In genomic region chr1:75786173-75786820, GRCm38 (mm10) we compare ENCODE assay signal across 16 mouse cellular contexts.
DNase-seq lines count a peak whose midpoint lies in the region; ATAC-seq and TF ChIP-seq lines count a peak whose summit lies in the region.
"Had no signal": no experiment of that assay in that cellular context is flagged by ENCODE, and none has a peak within 500 bp of the region (broad histone marks: within the 10 kb centered on the region; RNA-seq: fewer than 3 reads in every experiment).

No protein-coding gene starts in this region.

- H3K9ac ChIP-seq in forebrain, embryonic 13.5 days: no peak overlapping the region
- no peak overlapping the region for H3K9ac ChIP-seq in heart, adult 2 months (ENCODE audit: low read depth, low read length)
- H3K9ac ChIP-seq: embryonic facial prominence, embryonic 13.5 days; hindbrain, embryonic 15.5 days; lung, embryonic 14.5 days; neural tube, embryonic 13.5 days had no signal

- intact Hi-C loops in heart, adult 2 months (cut with DNase I): no loop called here

- H3K79me2 ChIP-seq in heart, adult 2 months (replicated peaks; ENCODE audit: control insufficient read depth, insufficient read depth, low read length): no peaks in the 10 kb centered on the region

- no peak overlapping the region for H3K4me3 ChIP-seq in forebrain, embryonic 13.5 days
- no peak overlapping the region for H3K4me3 ChIP-seq in forebrain, embryonic 10.5 days
- H3K4me3 ChIP-seq in heart, adult 2 months: no peak overlapping the region
- H3K4me3 ChIP-seq: embryonic facial prominence, embryonic 13.5 days; hindbrain, embryonic 15.5 days; neural tube, embryonic 13.5 days had no signal

- DNase-seq in forebrain, embryonic 10.5 days (ENCODE audit: extremely low spot score, low spot score): no peak
- DNase-seq in adrenal gland, postnatal 10 days: peak; percentile 19
- peak; percentile 22 for DNase-seq in brain, adult 2 months (ENCODE audit: low read depth, low spot score)
- DNase-seq in forelimb bud, embryonic 11.5 days (ENCODE audit: low read depth, low spot score): peak; percentile 66
- no peak for DNase-seq in heart, adult 2 months
- DNase-seq in thymus, adult 18-20 months: no peak
- DNase-seq: gastrocnemius, postnatal 10 days; heart, postnatal 10 days; kidney, adult 9 months; lung, embryonic 14.5 days had no signal

- no peaks in the 10 kb centered on the region for H3K36me3 ChIP-seq in forebrain, embryonic 13.5 days (ENCODE audit: poor library complexity, severe bottlenecking)
- no peaks in the 10 kb centered on the region for H3K36me3 ChIP-seq in forebrain, embryonic 10.5 days (replicated peaks)
- H3K36me3 ChIP-seq in heart, adult 2 months (ENCODE audit: control insufficient read depth, insufficient read depth, low read length): no peaks in the 10 kb centered on the region
- H3K36me3 ChIP-seq: embryonic facial prominence, embryonic 13.5 days; hindbrain, embryonic 15.5 days; neural tube, embryonic 13.5 days had no signal

- no peak for TF ChIP-seq CTCF in heart, adult 2 months (IDR thresholded peaks at IDR 0.05)

- H3K4me2 ChIP-seq in forebrain, embryonic 13.5 days: no peak overlapping the region
- H3K4me2 ChIP-seq: embryonic facial prominence, embryonic 13.5 days; hindbrain, embryonic 15.5 days; lung, embryonic 14.5 days; neural tube, embryonic 13.5 days had no signal

- no peak for TF ChIP-seq POLR2A in heart, adult 2 months (IDR thresholded peaks at IDR 0.05; ENCODE audit: insufficient read depth, low read depth, low read length)

- peak overlapping the region; percentile 67 for H3K27ac ChIP-seq in forebrain, embryonic 13.5 days
- H3K27ac ChIP-seq in forebrain, embryonic 10.5 days: no peak overlapping the region
- no peak overlapping the region for H3K27ac ChIP-seq in heart, adult 2 months
- H3K27ac ChIP-seq: embryonic facial prominence, embryonic 13.5 days; hindbrain, embryonic 15.5 days; macrophage; neural tube, embryonic 13.5 days had no signal

- peak; percentile 88 for ATAC-seq in forebrain, embryonic 13.5 days
- ATAC-seq: CD4-positive, CD25-positive, alpha-beta regulatory T cell, adult 4 months had no signal

- no peaks in the 10 kb centered on the region for H3K27me3 ChIP-seq in forebrain, embryonic 13.5 days
- peaks cover 39% of the 10 kb centered on the region for H3K27me3 ChIP-seq in forebrain, embryonic 10.5 days (ENCODE audit: poor library complexity, severe bottlenecking)
- no peaks in the 10 kb centered on the region for H3K27me3 ChIP-seq in heart, adult 2 months (ENCODE audit: control insufficient read depth, insufficient read depth, low read length)
- H3K27me3 ChIP-seq: embryonic facial prominence, embryonic 13.5 days; hindbrain, embryonic 15.5 days; neural tube, embryonic 13.5 days had no signal

- peaks cover 28% of the 10 kb centered on the region for H3K4me1 ChIP-seq in forebrain, embryonic 13.5 days
- H3K4me1 ChIP-seq in forebrain, embryonic 10.5 days: peaks cover 36% of the 10 kb centered on the region
- no peaks in the 10 kb centered on the region for H3K4me1 ChIP-seq in heart, adult 2 months (ENCODE audit: control insufficient read depth, insufficient read depth, low read length)

- WGBS in forebrain, embryonic 13.5 days: 14% methylated on average over 10 of the region's 10 CpGs
- 44% methylated on average over 10 of the region's 10 CpGs for WGBS in forebrain, embryonic 10.5 days
- WGBS in heart, adult 2 months: 47% methylated on average over 10 of the region's 10 CpGs

- H3K9me3 ChIP-seq in forebrain, embryonic 13.5 days (replicated peaks): 0 out of 2 replicates have a peak, but pooled peaks cover 3% of the 10 kb centered on the region
- H3K9me3 ChIP-seq in forebrain, embryonic 10.5 days: no peaks in the 10 kb centered on the region
- H3K9me3 ChIP-seq: embryonic facial prominence, embryonic 13.5 days; hindbrain, embryonic 15.5 days; neural tube, embryonic 13.5 days had no signal

- TF ChIP-seq EP300 in heart, adult 2 months (IDR thresholded peaks at IDR 0.05; ENCODE audit: insufficient read depth, low read depth, low read length): no peak

Comparison
In these comparisons a context has a peak if more than half of its experiments do, and no peak if none do; other contexts are left out.
1. DNase-seq: peak in adrenal gland, postnatal 10 days (single experiment), brain, adult 2 months (single experiment) and forelimb bud, embryonic 11.5 days (single experiment); none in forebrain, embryonic 10.5 days (single experiment), heart, adult 2 months (0 of 2) and thymus, adult 18-20 months (0 of 2).